In the genomic region with DNA sequence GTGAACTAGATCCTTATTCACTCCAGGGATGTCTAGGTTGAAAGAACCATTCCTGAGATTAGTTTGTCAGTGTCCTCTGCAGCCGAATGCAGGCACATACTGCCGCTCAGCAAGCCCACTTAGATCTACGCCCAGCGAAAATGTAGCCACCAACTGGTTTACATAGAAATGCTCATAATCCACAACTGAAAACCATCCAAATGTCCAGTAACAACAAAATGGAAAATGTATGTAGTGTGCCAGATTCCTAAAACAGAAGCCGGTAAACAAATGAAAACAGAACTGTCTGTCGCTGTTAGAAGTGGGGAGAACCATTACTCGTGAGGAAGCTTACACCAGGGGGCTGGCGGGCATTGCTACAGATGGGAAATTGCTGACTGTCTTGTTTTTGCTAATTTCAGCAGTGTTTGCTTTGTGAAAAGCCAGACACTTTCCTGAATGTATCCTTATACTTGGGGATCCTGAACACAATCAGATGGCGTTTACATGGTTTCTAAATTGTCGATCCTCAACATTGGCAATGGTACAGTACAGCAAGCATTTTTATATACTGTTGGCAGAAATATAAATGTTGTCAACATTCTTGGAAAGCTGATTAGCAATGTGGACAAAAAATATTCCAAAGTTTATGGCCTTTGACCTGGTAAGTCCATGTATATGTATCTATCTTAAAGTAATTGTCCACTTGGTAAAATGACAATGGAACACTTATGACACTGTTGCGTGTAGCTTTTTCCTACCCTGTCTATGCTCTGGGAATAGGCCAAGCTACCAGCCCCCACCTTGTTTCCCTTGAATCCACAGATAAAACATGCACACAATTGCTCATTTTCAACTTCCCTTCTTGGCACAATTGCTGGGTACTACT, we compare ENCODE assay signal across 21 mouse cellular contexts. TPM values are rescaled to one million over a fixed set of nuclear protein-coding genes. Genes with fewer than 3 reads are reported as not detected.
DNase-seq lines count a peak whose midpoint lies in the region; ATAC-seq and TF ChIP-seq lines count a peak whose summit lies in the region.
"Had no signal": no experiment of that assay in that cellular context is flagged by ENCODE, and none has a peak within 500 bp of the region (broad histone marks: within the 10 kb centered on the region; RNA-seq: fewer than 3 reads in every experiment).

No protein-coding gene starts in this region.

- 64% methylated on average over 11 of the region's 11 CpGs for WGBS in lung, postnatal 0 days

- no peak overlapping the region for H3K9ac ChIP-seq in lung, postnatal 0 days (replicated peaks; ENCODE audit: low read depth)
- H3K9ac ChIP-seq: embryonic facial prominence, embryonic 15.5 days; heart, embryonic 15.5 days; hindbrain, embryonic 14.5 days; intestine, embryonic 15.5 days had no signal

- no peaks in the 10 kb centered on the region for H3K27me3 ChIP-seq in lung, postnatal 0 days (replicated peaks; ENCODE audit: insufficient read depth, low read length)
- H3K27me3 ChIP-seq: embryonic facial prominence, embryonic 15.5 days; heart, embryonic 15.5 days; intestine, embryonic 15.5 days had no signal

- no peak for TF ChIP-seq CTCF in lung, postnatal 0 days (IDR thresholded peaks at IDR 0.05)

- DNase-seq in cerebellum, adult 9-10 months: peak; percentile 19
- DNase-seq in cerebellum, adult 9-11 months: no peak
- peak; percentile 45 for DNase-seq in heart, adult 11 months
- DNase-seq in heart, postnatal 25 days (ENCODE audit: low spot score): no peak
- DNase-seq in lung, postnatal 0 days (ENCODE audit: low spot score): peak; percentile 7
- DNase-seq in lung, postnatal 14 days: no peak
- DNase-seq: adrenal gland, postnatal 14 days; cerebellum, adult 11-12 months; embryo, embryonic 11 days; gastrocnemius, postnatal 10 days; heart, adult 2 months; heart, postnatal 14 days had no signal

- H3K9me3 ChIP-seq in lung, postnatal 0 days (ENCODE audit: low read length): no peaks in the 10 kb centered on the region
- H3K9me3 ChIP-seq: embryonic facial prominence, embryonic 15.5 days; forebrain, embryonic 10.5 days; heart, embryonic 15.5 days; hindbrain, embryonic 10.5 days; intestine, embryonic 15.5 days had no signal

- H3K4me2 ChIP-seq in lung, postnatal 0 days (replicated peaks; ENCODE audit: low read depth, low read length): 0 out of 2 replicates have a peak overlapping the region, but pooled peaks have one; percentile 3
- H3K4me2 ChIP-seq: embryonic facial prominence, embryonic 15.5 days; heart, embryonic 11.5 days; heart, embryonic 15.5 days; hindbrain, embryonic 14.5 days; intestine, embryonic 15.5 days had no signal

- no peaks in the 10 kb centered on the region for H3K4me1 ChIP-seq in lung, postnatal 0 days (ENCODE audit: insufficient read depth, low read depth, low read length)
- H3K4me1 ChIP-seq: embryonic facial prominence, embryonic 15.5 days; forebrain, embryonic 10.5 days; heart, embryonic 15.5 days; hindbrain, embryonic 10.5 days; intestine, embryonic 15.5 days had no signal

- no peak for ATAC-seq in lung, postnatal 0 days
- ATAC-seq in activated CD4-positive, CD25-positive, alpha-beta regulatory T cell, adult 4 months: no peak
- ATAC-seq: intestine, embryonic 15.5 days had no signal

- no peaks in the 10 kb centered on the region for H3K36me3 ChIP-seq in lung, postnatal 0 days (ENCODE audit: insufficient read depth, low read length)
- H3K36me3 ChIP-seq: embryonic facial prominence, embryonic 15.5 days; forebrain, embryonic 10.5 days; heart, embryonic 15.5 days; hindbrain, embryonic 10.5 days; intestine, embryonic 15.5 days had no signal

- H3K4me3 ChIP-seq in lung, postnatal 0 days (ENCODE audit: low read depth, low read length): no peak overlapping the region
- H3K4me3 ChIP-seq: embryonic facial prominence, embryonic 15.5 days; erythroblast, embryonic 14.5 days; forebrain, embryonic 10.5 days; heart, adult 2 months; heart, embryonic 15.5 days; hindbrain, embryonic 10.5 days; intestine, embryonic 15.5 days had no signal

- no peak overlapping the region for H3K27ac ChIP-seq in lung, postnatal 0 days (ENCODE audit: low read length)
- H3K27ac ChIP-seq: embryonic facial prominence, embryonic 15.5 days; forebrain, embryonic 10.5 days; heart, adult 2 months; heart, embryonic 15.5 days; hindbrain, embryonic 10.5 days; hindbrain, embryonic 14.5 days; intestine, embryonic 15.5 days had no signal

- intact Hi-C loops in heart, postnatal 25 days (cut with DNase I): no loop called here

- no peak for TF ChIP-seq EP300 in lung, postnatal 0 days (IDR thresholded peaks at IDR 0.05)

RNA-seq across cellular contexts. Expression of a gene that starts 30.3 kb away (rescaled TPM):
- total RNA-seq in heart, postnatal 25 days (2021): 10 to 100 TPM; 26.1 to 33.5 TPM
- 4.7 TPM in 2 replicates for polyA plus RNA-seq in lung, postnatal 0 days (2015; fragmentation: Nextera tagmentation; extraction: Ambion mirVana)
- polyA plus RNA-seq in activated CD4-positive, CD25-positive, alpha-beta regulatory T cell, adult 4 months (2017; shearing (Covaris generic)): 10 to 100 TPM; 26.9 to 38.2 TPM
- polyA plus RNA-seq: erythroblast, embryonic 14.5 days had no signal

Comparison
In these comparisons a context has a peak if more than half of its experiments do, and no peak if none do; other contexts are left out.
1. DNase-seq: peak in cerebellum, adult 9-10 months (single experiment), heart, adult 11 months (single experiment) and lung, postnatal 0 days (single experiment); none in cerebellum, adult 9-11 months (single experiment), heart, postnatal 25 days (single experiment) and lung, postnatal 14 days (single experiment).